Mouse (Mus musculus) heart, adult 2 months (tissue): Measurements from ENCODE around the gene Gm20388. TPM values are rescaled to one million over a fixed set of nuclear protein-coding genes. Genes with fewer than 3 reads are reported as not detected.

Source experiments
- DNase-seq, 2 experiments: peaks; one replicate each; pipeline ENCODE4 v3.0.0; 2021
- H3K27ac ChIP-seq: fragments of 200-600 bp; 2 replicates; pipeline ENCODE4 v1.8.1; 2022
- H3K27me3 ChIP-seq: fragments of 200-500 bp; 2 replicates; pipeline ENCODE4 v1.6.1; 2012; ENCODE audit warnings: mild to moderate bottlenecking, low read length, inconsistent platforms, mixed read lengths; ENCODE audit not compliant: control insufficient read depth, insufficient read depth
- H3K36me3 ChIP-seq: fragments of 200-500 bp; 2 replicates; pipeline ENCODE4 v1.6.1; 2012; ENCODE audit warnings: low read length, inconsistent platforms; ENCODE audit not compliant: control insufficient read depth, insufficient read depth
- H3K4me1 ChIP-seq: fragments of 200-500 bp; 2 replicates; pipeline ENCODE4 v1.6.1; 2011; ENCODE audit warnings: low read length; ENCODE audit not compliant: control insufficient read depth, insufficient read depth
- H3K4me3 ChIP-seq: fragments of 200-600 bp; 2 replicates; pipeline ENCODE4 v1.8.1; 2022
- H3K79me2 ChIP-seq: fragments of 200-500 bp; replicated peaks from 2 replicates; pipeline ENCODE4 v1.6.1; 2012; ENCODE audit warnings: mild to moderate bottlenecking, inconsistent platforms, low read length, moderate library complexity, mixed read lengths; ENCODE audit not compliant: control insufficient read depth, insufficient read depth
- H3K9ac ChIP-seq: fragments of 200-500 bp; 2 replicates; pipeline ENCODE4 v1.6.1; 2012; ENCODE audit warnings: low read depth, mild to moderate bottlenecking, control low read depth, inconsistent platforms, low read length, mixed read lengths
- CTCF ChIP-seq: fragments of 200-600 bp; IDR thresholded peaks from 2 replicates; pipeline ENCODE4 v1.8.1; 2022; ENCODE audit warnings: antibody characterized with exemption, mild to moderate bottlenecking, moderate library complexity
- EP300 ChIP-seq: fragments of 200-500 bp; IDR thresholded peaks from 2 replicates; pipeline ENCODE4 v1.6.1; 2011; ENCODE audit warnings: low read depth, low read length, control low read depth; ENCODE audit not compliant: insufficient read depth
- POLR2A ChIP-seq: fragments of 200-500 bp; IDR thresholded peaks from 2 replicates; pipeline ENCODE4 v1.6.1; 2011; ENCODE audit warnings: mild to moderate bottlenecking, low read depth, low read length, control low read depth; ENCODE audit not compliant: insufficient read depth
- WGBS: fragments of 180-500 bp; shearing (Covaris S2); methylation state at CpG from one replicate; pipeline ENCODE4 v1.1.7; 2018; 5-methylcytosine and 5-hydroxymethylcytosine counted together
- intact Hi-C: fragments of 180-260 bp; cut with DNase I; formaldehyde crosslinking; loops from one replicate; pipeline ENCODE4 v1.15.1; 2025
- polyA plus RNA-seq: library from polyadenylated mRNA; depleted of rRNA; stranded (reverse); fragments of >200 nt; gene quantifications from 2 replicates; pipeline ENCODE4 v1.2.3, GENCODE M21; 2012
- total RNA-seq, 2 experiments: library from RNA; stranded (reverse); gene quantifications; 2 replicates each; pipeline ENCODE4 v1.2.3; 2021

Gm20388 gene
- total and polyA plus RNA-seq, 3 experiments, result 1.8 to 32.3 TPM; not detected in 1

DNA sequence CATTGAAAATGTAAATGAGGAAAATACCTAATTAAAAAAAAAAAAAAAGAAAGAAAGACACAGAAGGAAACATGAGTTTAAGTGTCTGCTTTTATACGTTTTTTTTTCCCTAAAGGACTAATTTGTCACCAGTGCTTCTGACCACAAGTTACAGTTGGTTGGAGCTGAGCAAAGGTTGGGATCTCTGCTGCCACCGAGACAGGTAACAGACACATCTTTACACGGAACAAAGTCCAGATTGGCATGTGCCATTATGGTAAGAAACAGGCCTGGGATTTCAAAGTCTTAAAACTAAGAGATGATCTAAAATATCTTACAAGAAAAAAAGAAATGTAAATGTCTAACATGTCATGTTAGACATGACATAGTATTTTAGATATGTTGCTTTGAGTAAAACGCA is 3136.1 kb downstream of the Gm20388 start:
- Histone ChIP-seq H3K27ac (no peak overlapping the region), H3K4me3 (no peak overlapping the region), H3K9ac (no peak overlapping the region), H3K27me3 (no peaks in the 10 kb centered on the region), H3K36me3 (peaks cover 8% of the 10 kb centered on the region; the same call in 1 of the 2 replicates), H3K4me1 (peaks cover 2% of the 10 kb centered on the region; the same call in 1 of the 2 replicates), H3K79me2 (no peaks in the 10 kb centered on the region)
- no peak for DNase-seq
- WGBS, result 84% methylated on average over 4 of the region's 4 CpGs
- intact Hi-C loops, result no loop called here
- no peak for TF ChIP-seq POLR2A
- TF ChIP-seq CTCF, result no peak
- no peak for TF ChIP-seq EP300

DNA sequence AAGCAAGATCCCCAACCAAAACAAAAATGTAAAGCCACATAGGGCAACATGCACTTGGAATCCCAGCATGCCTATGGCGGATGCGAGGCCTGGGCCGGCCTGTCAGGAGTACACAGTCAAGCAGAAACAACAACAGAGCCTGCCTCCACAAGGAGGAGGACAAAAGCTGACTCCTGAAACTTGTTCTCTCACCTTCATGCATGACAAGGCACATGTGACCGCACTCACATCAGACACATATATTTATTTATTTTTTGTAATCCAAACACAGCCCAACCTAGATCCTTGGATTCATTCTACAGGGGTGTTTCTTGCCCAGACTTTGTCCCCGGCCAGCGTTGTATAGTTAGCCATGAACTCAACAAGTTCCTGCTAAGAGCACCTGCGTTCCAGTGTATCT is 3137.2 kb downstream of the Gm20388 start:
- Histone ChIP-seq H3K4me3 (no peak overlapping the region), H3K9ac (no peak overlapping the region), H3K36me3 (peaks cover 8% of the 10 kb centered on the region; the same call in 1 of the 2 replicates), H3K4me1 (peaks cover 5% of the 10 kb centered on the region), H3K27me3 (no peaks in the 10 kb centered on the region), H3K27ac (no peak overlapping the region), H3K79me2 (no peaks in the 10 kb centered on the region)
- DNase-seq, result no peak
- intact Hi-C loops, result no loop called here
- 96% methylated on average over 7 of the region's 7 CpGs for WGBS
- TF ChIP-seq EP300 (no peak), POLR2A (no peak), CTCF (no peak)

DNA sequence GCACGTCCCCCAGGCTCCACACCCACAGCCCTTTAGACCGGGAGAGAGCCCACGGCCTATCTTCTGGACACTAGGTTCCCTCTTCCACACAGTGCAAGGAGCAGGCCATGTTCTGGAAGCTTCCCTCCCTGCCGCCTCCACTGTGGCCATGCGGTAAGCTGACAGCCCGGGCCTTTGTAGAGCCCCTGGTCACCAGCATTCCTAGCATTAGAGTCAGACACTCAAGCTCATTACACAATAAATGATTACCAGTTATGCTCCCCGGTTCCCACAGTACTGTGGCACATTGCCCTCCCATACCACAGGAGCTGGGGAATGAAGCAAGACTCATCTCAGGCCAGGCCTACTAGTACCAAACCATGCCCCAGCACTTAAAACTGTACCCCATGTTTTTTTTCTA is 3137.8 kb downstream of the Gm20388 start:
- TF ChIP-seq CTCF, result no peak
- TF ChIP-seq POLR2A, result no peak
- TF ChIP-seq EP300, result no peak
- no peak for DNase-seq
- Histone ChIP-seq H3K4me1 (peaks cover 5% of the 10 kb centered on the region), H3K9ac (no peak overlapping the region), H3K4me3 (no peak overlapping the region), H3K36me3 (peaks cover 6% of the 10 kb centered on the region; the same call in 1 of the 2 replicates), H3K27ac (no peak overlapping the region), H3K79me2 (no peaks in the 10 kb centered on the region), H3K27me3 (no peaks in the 10 kb centered on the region)
- intact Hi-C loops, result no loop called here
- 80% methylated on average over 7 of the region's 7 CpGs for WGBS

DNA sequence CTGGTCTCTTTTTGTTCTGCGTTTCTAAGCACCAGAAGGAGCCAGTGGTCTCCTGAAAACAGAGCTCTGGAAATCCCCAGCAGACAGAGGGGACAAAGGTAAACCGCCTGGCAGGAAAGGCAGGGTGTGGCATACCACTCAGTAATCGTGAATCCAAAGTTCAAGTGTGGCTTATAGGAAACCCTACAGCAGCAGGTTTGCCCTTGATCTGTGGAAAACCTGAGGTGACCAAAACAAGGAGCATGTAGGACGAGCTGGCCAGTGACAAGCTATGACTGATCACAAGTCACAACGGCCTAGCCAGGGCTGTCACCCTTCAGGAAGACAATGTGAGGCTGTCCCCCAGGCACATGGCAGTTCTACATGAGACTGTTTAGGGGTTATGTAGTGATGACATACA is 3140.8 kb downstream of the Gm20388 start:
- intact Hi-C loops, result no loop called here
- Histone ChIP-seq H3K36me3 (no peaks in the 10 kb centered on the region), H3K4me3 (no peak overlapping the region), H3K27me3 (no peaks in the 10 kb centered on the region), H3K79me2 (no peaks in the 10 kb centered on the region), H3K9ac (no peak overlapping the region), H3K4me1 (peaks cover 5% of the 10 kb centered on the region), H3K27ac (no peak overlapping the region)
- WGBS, result 43% methylated on average over 5 of the region's 5 CpGs
- no peak for TF ChIP-seq CTCF
- DNase-seq, result no peak

DNA sequence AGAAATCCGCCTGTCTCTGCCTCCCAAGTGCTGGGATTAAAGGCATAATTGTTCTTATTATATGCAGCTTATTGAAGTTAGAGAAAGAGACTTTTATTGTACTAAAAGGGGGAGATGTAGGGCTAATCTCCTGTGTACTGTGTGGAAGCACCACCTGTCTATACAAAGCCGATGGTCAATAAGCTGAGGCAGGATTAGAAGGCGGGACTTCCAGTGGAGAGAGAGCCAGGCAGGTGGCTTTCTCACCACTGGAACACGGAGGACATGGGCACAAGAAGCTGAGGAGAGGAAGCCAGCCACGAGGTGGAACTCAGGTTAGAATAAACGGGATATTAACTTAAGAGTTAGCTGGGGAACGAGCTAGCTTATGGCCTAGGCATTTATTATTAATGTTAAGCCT is 3152.1 kb downstream of the Gm20388 start, which contains the start of gene Spg7:
Gene Spg7, plus strand, starts transcription at position 222 of the 400 bp plus-strand sequence.
- Histone ChIP-seq H3K27me3 (no peaks in the 10 kb centered on the region), H3K27ac (no peak within 1 kb of the TSS), H3K9ac (no peak within 1 kb of the TSS), H3K79me2 (peaks cover 2% of the 10 kb centered on the region; the same call in 1 of the 2 replicates), H3K4me1 (peaks cover 7% of the 10 kb centered on the region), H3K36me3 (peaks cover 3% of the 10 kb centered on the region; the same call in 1 of the 2 replicates), H3K4me3 (no peak within 1 kb of the TSS)
- TF ChIP-seq POLR2A, result no peak
- no peak for TF ChIP-seq EP300
- TF ChIP-seq CTCF, result no peak
- no peak for DNase-seq
- intact Hi-C loops, result no loop called here
- 73% methylated on average over 7 of the region's 7 CpGs for WGBS

DNA sequence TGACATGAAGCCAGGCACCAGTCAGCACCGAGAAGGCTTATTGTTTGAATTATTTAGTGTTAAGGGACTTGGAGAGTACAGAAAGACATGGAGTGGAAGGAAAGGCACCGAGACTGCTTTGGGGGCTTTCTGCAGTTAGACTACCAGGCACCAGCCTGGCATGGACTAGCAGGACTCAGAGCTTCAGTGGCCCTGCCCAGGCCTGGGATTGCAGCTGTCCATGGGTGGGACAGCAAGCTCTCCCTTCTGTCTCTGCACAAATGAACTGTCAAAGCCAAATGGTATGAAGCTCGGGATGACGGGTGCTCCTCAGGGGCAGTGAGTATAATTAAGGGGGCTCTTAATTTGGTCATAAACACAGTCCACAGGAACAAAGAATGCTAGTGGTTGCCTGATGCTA is 3153.4 kb downstream of the Gm20388 start:
- TF ChIP-seq CTCF (no peak), POLR2A (no peak), EP300 (no peak)
- 79% methylated on average over 4 of the region's 4 CpGs for WGBS
- Histone ChIP-seq H3K4me1 (peaks cover 7% of the 10 kb centered on the region), H3K27ac (peak overlapping the region; percentile 92; the same call in 1 of the 2 replicates), H3K9ac (no peak overlapping the region), H3K27me3 (no peaks in the 10 kb centered on the region), H3K79me2 (peaks cover 3% of the 10 kb centered on the region; the same call in 1 of the 2 replicates), H3K36me3 (peaks cover 3% of the 10 kb centered on the region; the same call in 1 of the 2 replicates), H3K4me3 (no peak overlapping the region)
- intact Hi-C loops, result loop anchor here (1.0 kb wide), 1 partner anchor 229 kb away; no protein-coding TSS in a partner anchor
- DNase-seq, result no peak
